In genomic region chr8:93132196-93132595, GRCm38 (mm10) we compare ENCODE assay signal across 27 mouse cellular contexts. TPM values are rescaled to one million over a fixed set of nuclear protein-coding genes. Genes with fewer than 3 reads are reported as not detected.
A peak's percentile ranks its signal among the peaks of the same experiment; 100 is the strongest.
DNase-seq lines count a peak whose midpoint lies in the region; ATAC-seq and TF ChIP-seq lines count a peak whose summit lies in the region.
"Had no signal": no experiment of that assay in that cellular context is flagged by ENCODE, and none has a peak within 500 bp of the region (broad histone marks: within the 10 kb centered on the region; RNA-seq: fewer than 3 reads in every experiment).

No protein-coding gene starts in this region.

- H3K36me3 ChIP-seq in heart, postnatal 0 days (replicated peaks; ENCODE audit: control insufficient read depth, insufficient read depth, low read length) = no peaks in the 10 kb centered on the region
- H3K36me3 ChIP-seq in liver, embryonic 14.5 days (replicated peaks; ENCODE audit: control insufficient read depth, insufficient read depth, low read depth) = no peaks in the 10 kb centered on the region
- H3K36me3 ChIP-seq in stomach, postnatal 0 days (ENCODE audit: control insufficient read depth, insufficient read depth, low read length) = no peaks in the 10 kb centered on the region
- H3K36me3 ChIP-seq: embryonic facial prominence, embryonic 15.5 days; stomach, embryonic 15.5 days had no signal

- no peak for TF ChIP-seq EP300 in heart, postnatal 0 days (IDR thresholded peaks at IDR 0.05; ENCODE audit: low read depth)
- TF ChIP-seq EP300 in liver, embryonic 14.5 days (IDR thresholded peaks at IDR 0.05; ENCODE audit: low read depth) = no peak
- TF ChIP-seq EP300 in stomach, postnatal 0 days (optimal IDR thresholded peaks at IDR 0.05) = no peak

- no peak for ATAC-seq in heart, postnatal 0 days (ENCODE audit: insufficient read depth, low read depth)
- no peak for ATAC-seq in liver, embryonic 14.5 days (ENCODE audit: insufficient read depth)
- ATAC-seq in stomach, postnatal 0 days (ENCODE audit: low FRiP score, low TSS enrichment) = no peak

- WGBS in heart, postnatal 0 days = 92% methylated on average over 2 of the region's 2 CpGs
- WGBS in liver, embryonic 14.5 days (ENCODE audit: insufficient replicate concordance) = 82% methylated on average over 2 of the region's 2 CpGs
- 91% methylated on average over 2 of the region's 2 CpGs for WGBS in stomach, postnatal 0 days

- peak; percentile 15; the same call in 1 of the 2 replicates for TF ChIP-seq CTCF in heart, postnatal 0 days (IDR thresholded peaks at IDR 0.05; ENCODE audit: low read depth)
- TF ChIP-seq CTCF in liver, embryonic 14.5 days (IDR thresholded peaks at IDR 0.05; ENCODE audit: low read depth) = peak; percentile 51
- TF ChIP-seq CTCF in stomach, postnatal 0 days (IDR thresholded peaks at IDR 0.05; ENCODE audit: low read depth) = peak; percentile 55

- no peaks in the 10 kb centered on the region for H3K9me3 ChIP-seq in heart, postnatal 0 days (replicated peaks; ENCODE audit: control insufficient read depth, low read length)
- H3K9me3 ChIP-seq in liver, embryonic 14.5 days (ENCODE audit: control insufficient read depth, low read length) = no peaks in the 10 kb centered on the region
- no peaks in the 10 kb centered on the region for H3K9me3 ChIP-seq in stomach, postnatal 0 days (ENCODE audit: control insufficient read depth, low read length)
- H3K9me3 ChIP-seq: embryonic facial prominence, embryonic 15.5 days; stomach, embryonic 15.5 days had no signal

- DNase-seq in heart, postnatal 0 days (ENCODE audit: low spot score) = no peak
- DNase-seq in heart, postnatal 4 days = no peak
- DNase-seq in liver, embryonic 14.5 days (ENCODE audit: low read depth in 3 of 3, low spot score in 3 of 3) = no peak
- no peak for DNase-seq in liver
- DNase-seq in thymus, postnatal 4 days = peak; percentile 4
- no peak for DNase-seq in thymus, postnatal 36 days
- no peak for DNase-seq in stomach, postnatal 0 days (ENCODE audit: low spot score)
- no peak for DNase-seq in cerebellum, postnatal 36 days
- DNase-seq: adrenal gland, adult 2 months; cerebellum, adult 11-12 months; cerebellum, postnatal 25 days; gastrocnemius, postnatal 36 days; heart, postnatal 36 days; lung, adult 2 months; midbrain, embryonic 14.5 days; right cerebral cortex, postnatal 14 days; thymus, postnatal 14 days had no signal

- no peak overlapping the region for H3K27ac ChIP-seq in heart, postnatal 0 days (ENCODE audit: low read depth)
- H3K27ac ChIP-seq in liver, embryonic 14.5 days = no peak overlapping the region
- H3K27ac ChIP-seq in stomach, postnatal 0 days (replicated peaks) = no peak overlapping the region
- H3K27ac ChIP-seq: embryonic facial prominence, embryonic 15.5 days; stomach, embryonic 15.5 days had no signal

- H3K27me3 ChIP-seq in heart, postnatal 0 days (ENCODE audit: control insufficient read depth, insufficient read depth, low read length) = no peaks in the 10 kb centered on the region
- no peaks in the 10 kb centered on the region for H3K27me3 ChIP-seq in liver, embryonic 14.5 days (ENCODE audit: control insufficient read depth, insufficient read depth, low read length)
- no peaks in the 10 kb centered on the region for H3K27me3 ChIP-seq in stomach, postnatal 0 days (ENCODE audit: control insufficient read depth, insufficient read depth, low read length)
- H3K27me3 ChIP-seq: embryonic facial prominence, embryonic 15.5 days; stomach, embryonic 15.5 days had no signal

- no peak overlapping the region for H3K4me2 ChIP-seq in heart, postnatal 0 days (ENCODE audit: low read depth, low read length)
- H3K4me2 ChIP-seq in liver, embryonic 14.5 days (ENCODE audit: low read depth) = no peak overlapping the region
- no peak overlapping the region for H3K4me2 ChIP-seq in stomach, postnatal 0 days (replicated peaks; ENCODE audit: low read depth)
- H3K4me2 ChIP-seq: embryonic facial prominence, embryonic 15.5 days; heart, embryonic 11.5 days; stomach, embryonic 15.5 days had no signal

- H3K9ac ChIP-seq in heart, postnatal 0 days (replicated peaks; ENCODE audit: low read depth, low read length) = no peak overlapping the region
- H3K9ac ChIP-seq in liver, embryonic 14.5 days (replicated peaks) = no peak overlapping the region
- H3K9ac ChIP-seq in stomach, postnatal 0 days (ENCODE audit: low read length) = no peak overlapping the region
- H3K9ac ChIP-seq: embryonic facial prominence, embryonic 15.5 days; stomach, embryonic 15.5 days had no signal

- H3K4me1 ChIP-seq in heart, postnatal 0 days (ENCODE audit: control insufficient read depth, insufficient read depth) = no peaks in the 10 kb centered on the region
- no peaks in the 10 kb centered on the region for H3K4me1 ChIP-seq in liver, embryonic 14.5 days (replicated peaks; ENCODE audit: control insufficient read depth in 2 of 2, insufficient read depth in 2 of 2, low read length in 1 of 2)
- no peaks in the 10 kb centered on the region for H3K4me1 ChIP-seq in stomach, postnatal 0 days (replicated peaks; ENCODE audit: control insufficient read depth, insufficient read depth)
- H3K4me1 ChIP-seq: embryonic facial prominence, embryonic 15.5 days; stomach, embryonic 15.5 days had no signal

- no peak overlapping the region for H3K4me3 ChIP-seq in heart, postnatal 0 days (ENCODE audit: low read depth, low read length)
- H3K4me3 ChIP-seq in liver, embryonic 14.5 days (ENCODE audit: insufficient read depth in 1 of 2, low read depth in 2 of 2, low read length in 2 of 2) = no peak overlapping the region
- no peak overlapping the region for H3K4me3 ChIP-seq in stomach, postnatal 0 days (ENCODE audit: low read depth, low read length)
- H3K4me3 ChIP-seq: embryonic facial prominence, embryonic 15.5 days; stomach, embryonic 15.5 days had no signal

RNA-seq across cellular contexts. Expression of gene Ces1c, which starts 1.1 kb away (rescaled TPM):
- not detected in 2 replicates for total RNA-seq in heart, postnatal 0 days (2014; rRNA removed; ENCODE audit: low replicate concordance)
- polyA plus RNA-seq in heart, postnatal 0 days (2015; fragmentation: Nextera tagmentation; extraction: Ambion mirVana) = not detected in 2 replicates
- not detected for total RNA-seq in heart, postnatal 4 days (2021)
- polyA plus RNA-seq in liver, embryonic 14.5 days (2012; rRNA removed) = 0.96 and 2.0 TPM in 2 replicates
- polyA plus RNA-seq in liver, embryonic 14.5 days (2014; fragmentation: Nextera tagmentation; extraction: Ambion mirVana) = 2.1 TPM in 2 replicates
- polyA plus RNA-seq in stomach, postnatal 0 days (2015; fragmentation: Nextera tagmentation; extraction: Ambion mirVana) = 0.24 and 0.25 TPM in 2 replicates
- total RNA-seq: heart, postnatal 36 days; layer of hippocampus, adult 18-20 months; left cerebral cortex, adult 18-20 months had no signal
- polyA plus RNA-seq: embryonic facial prominence, embryonic 15.5 days; forebrain, embryonic 11.5 days; heart, embryonic 11.5 days; limb, embryonic 11.5 days; midbrain, embryonic 14.5 days had no signal

RNA-seq across cellular contexts. Expression of gene Ces1b, which starts 52.4 kb away (rescaled TPM):
- total RNA-seq in heart, postnatal 0 days (2014; rRNA removed; ENCODE audit: low replicate concordance) = not detected in 2 replicates
- not detected in 2 replicates for polyA plus RNA-seq in heart, postnatal 0 days (2015; fragmentation: Nextera tagmentation; extraction: Ambion mirVana)
- total RNA-seq in heart, postnatal 4 days (2021) = not detected
- polyA plus RNA-seq in liver, embryonic 14.5 days (2012; rRNA removed) = not detected in 2 replicates
- polyA plus RNA-seq in liver, embryonic 14.5 days (2014; fragmentation: Nextera tagmentation; extraction: Ambion mirVana) = not detected in 2 replicates
- 0.13 TPM in 2 replicates for polyA plus RNA-seq in stomach, postnatal 0 days (2015; fragmentation: Nextera tagmentation; extraction: Ambion mirVana)
- total RNA-seq: gastrocnemius, postnatal 36 days; heart, postnatal 36 days; layer of hippocampus, adult 18-20 months; left cerebral cortex, adult 18-20 months had no signal
- polyA plus RNA-seq: adrenal gland, adult 2 months; forebrain, embryonic 11.5 days; heart, embryonic 11.5 days; intestine, embryonic 14.5 days; kidney, embryonic 16.5 days; limb, embryonic 11.5 days; midbrain, embryonic 14.5 days; spleen, adult 2 months had no signal
